Mouse (Mus musculus): Measurements from ENCODE around the gene Ppie. TPM values are rescaled to one million over a fixed set of nuclear protein-coding genes. Genes with fewer than 3 reads are reported as not detected.
"Not testable (repeated sequence)": the region's sequence is repeated elsewhere in the genome, so short reads cannot be mapped to it uniquely, and the experiment has no call there.

The Ppie gene
- polyA plus RNA-seq, 1 experiment from 2014 or later, result 30.9 TPM

DNA sequence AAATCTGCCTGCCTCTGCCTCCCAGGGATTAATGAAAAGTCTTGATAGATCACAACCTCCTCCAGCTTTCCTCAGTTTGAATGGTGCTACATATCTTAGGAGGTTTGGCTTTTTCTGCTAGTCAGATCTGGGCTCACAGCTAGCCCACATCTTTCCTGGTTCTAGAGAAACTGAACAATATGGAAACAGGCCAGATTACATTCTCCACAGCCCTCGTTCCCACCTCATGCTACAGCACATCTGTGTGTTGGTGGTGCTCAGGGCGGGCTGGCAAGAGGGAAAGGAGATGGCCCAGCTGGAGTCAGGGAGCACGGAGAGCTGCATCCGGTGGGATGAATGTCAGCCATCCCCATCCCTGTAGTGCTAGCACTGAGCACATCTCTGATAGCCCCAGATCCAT, 29.0 kb downstream of the Ppie start:
- no peaks in the 10 kb centered on the region for H3K36me3 ChIP-seq (ENCODE audit: control insufficient read depth, insufficient read depth)
- TF ChIP-seq CTCF (IDR thresholded peaks at IDR 0.05; ENCODE audit: low read depth), result no peak
- H3K4me1 ChIP-seq (replicated peaks; ENCODE audit: control insufficient read depth, insufficient read depth, low read length), result no peaks in the 10 kb centered on the region
- H3K4me3 ChIP-seq (ENCODE audit: low read depth, low read length), result no peak overlapping the region
- no peak overlapping the region for H3K4me2 ChIP-seq (replicated peaks; ENCODE audit: low read depth)
- no peaks in the 10 kb centered on the region for H3K9me3 ChIP-seq (ENCODE audit: control insufficient read depth)
- ATAC-seq, result no peak
- WGBS, result 85% methylated on average over 4 of the region's 4 CpGs
- no peak overlapping the region for H3K27ac ChIP-seq (ENCODE audit: low read depth, low read length)
- H3K9ac ChIP-seq (ENCODE audit: low read depth, low read length), result no peak overlapping the region
- peaks cover 4% of the 10 kb centered on the region for H3K27me3 ChIP-seq (replicated peaks; ENCODE audit: control insufficient read depth, insufficient read depth, low read length)

DNA sequence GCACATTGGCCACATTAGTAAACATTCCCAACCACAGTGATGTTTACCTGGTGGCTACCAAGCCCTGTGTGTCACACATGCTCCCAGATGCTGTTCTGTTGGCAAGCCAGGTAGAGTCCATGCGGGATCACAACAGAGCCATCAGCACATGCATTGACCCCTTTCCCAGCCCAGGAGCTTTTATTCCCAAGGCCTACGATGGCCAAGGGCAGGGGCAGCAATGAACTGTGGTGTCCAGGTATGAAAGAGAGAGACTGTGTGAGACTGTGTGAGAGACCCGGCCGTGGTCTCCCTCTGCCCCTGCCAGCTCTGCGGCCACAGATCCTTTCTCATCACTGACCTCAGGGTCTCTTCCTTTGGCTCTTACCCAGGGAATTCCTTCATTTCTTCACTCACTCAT, 31.7 kb downstream of the Ppie start:
- Histone ChIP-seq H3K4me2 (replicated peaks; ENCODE audit: low read depth) (no peak overlapping the region), H3K4me1 (replicated peaks; ENCODE audit: control insufficient read depth, insufficient read depth, low read length) (0 out of 2 replicates have a peak, but pooled peaks cover 3% of the 10 kb centered on the region), H3K36me3 (ENCODE audit: control insufficient read depth, insufficient read depth) (no peaks in the 10 kb centered on the region), H3K4me3 (ENCODE audit: low read depth, low read length) (no peak overlapping the region), H3K27me3 (replicated peaks; ENCODE audit: control insufficient read depth, insufficient read depth, low read length) (peaks cover 21% of the 10 kb centered on the region), H3K9ac (ENCODE audit: low read depth, low read length) (no peak overlapping the region), H3K9me3 (ENCODE audit: control insufficient read depth) (no peaks in the 10 kb centered on the region), H3K27ac (ENCODE audit: low read depth, low read length) (no peak overlapping the region)
- ATAC-seq, result no peak
- TF ChIP-seq CTCF (IDR thresholded peaks at IDR 0.05; ENCODE audit: low read depth), result no peak
- WGBS, result 94% methylated on average over 5 of the region's 5 CpGs

DNA sequence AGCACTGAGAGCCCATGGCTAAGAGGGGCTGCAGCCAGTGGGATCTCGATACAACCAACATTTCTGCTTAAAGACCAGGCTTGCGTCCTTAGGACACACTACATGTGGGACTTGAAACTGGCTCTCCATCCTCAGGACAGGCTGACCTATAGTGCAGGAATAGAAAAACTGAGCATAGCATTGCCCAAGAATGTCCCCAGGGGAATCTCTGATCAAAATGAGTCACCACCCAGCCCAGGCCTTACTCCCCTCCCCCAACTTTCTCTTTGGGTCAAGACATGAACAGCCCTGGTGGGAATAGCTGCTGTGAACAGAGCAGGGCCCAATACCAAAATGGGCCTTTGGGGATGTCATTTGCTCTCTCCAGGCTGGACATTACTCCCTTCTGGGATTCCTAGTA, 32.9 kb downstream of the Ppie start:
- H3K27ac ChIP-seq (ENCODE audit: low read depth, low read length), result no peak overlapping the region
- peaks cover 21% of the 10 kb centered on the region for H3K27me3 ChIP-seq (replicated peaks; ENCODE audit: control insufficient read depth, insufficient read depth, low read length)
- no peak for ATAC-seq
- no peak overlapping the region for H3K9ac ChIP-seq (ENCODE audit: low read depth, low read length)
- no peaks in the 10 kb centered on the region for H3K36me3 ChIP-seq (ENCODE audit: control insufficient read depth, insufficient read depth)
- TF ChIP-seq CTCF (IDR thresholded peaks at IDR 0.05; ENCODE audit: low read depth), result no peak
- H3K9me3 ChIP-seq (ENCODE audit: control insufficient read depth), result no peaks in the 10 kb centered on the region
- 0 out of 2 replicates have a peak, but pooled peaks cover 3% of the 10 kb centered on the region for H3K4me1 ChIP-seq (replicated peaks; ENCODE audit: control insufficient read depth, insufficient read depth, low read length)
- no peak overlapping the region for H3K4me3 ChIP-seq (ENCODE audit: low read depth, low read length)
- 78% methylated on average over 2 of the region's 2 CpGs for WGBS
- H3K4me2 ChIP-seq (replicated peaks; ENCODE audit: low read depth), result no peak overlapping the region

DNA sequence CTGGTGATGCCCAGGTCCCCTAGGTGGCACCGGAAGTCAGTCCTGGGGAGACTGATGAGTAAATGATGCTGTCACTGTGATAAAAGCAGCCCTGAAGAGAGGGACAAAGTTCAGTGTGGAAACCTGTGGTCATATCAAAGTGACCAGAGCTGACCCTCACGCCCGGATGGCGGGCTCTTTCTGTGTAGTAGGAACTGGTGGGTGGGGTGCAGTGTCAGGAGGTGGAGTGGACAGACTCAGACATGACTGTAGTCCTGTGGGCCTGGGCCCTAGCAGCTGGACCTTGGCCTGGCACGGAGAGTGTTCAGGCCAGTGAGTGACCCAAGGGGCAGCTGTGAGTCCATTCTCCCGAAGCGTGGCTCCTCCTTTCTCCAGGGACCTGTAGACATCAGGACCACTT, 33.8 kb downstream of the Ppie start:
- H3K9me3 ChIP-seq (ENCODE audit: control insufficient read depth); H3K27ac ChIP-seq (ENCODE audit: low read depth, low read length); H3K4me1 ChIP-seq (replicated peaks; ENCODE audit: control insufficient read depth, insufficient read depth, low read length); H3K36me3 ChIP-seq (ENCODE audit: control insufficient read depth, insufficient read depth); ATAC-seq; H3K9ac ChIP-seq (ENCODE audit: low read depth, low read length); H3K4me3 ChIP-seq (ENCODE audit: low read depth, low read length); H3K4me2 ChIP-seq (replicated peaks; ENCODE audit: low read depth): not testable (repeated sequence)
- WGBS, result 81% methylated on average over 6 of the region's 7 CpGs
- peaks cover 21% of the 10 kb centered on the region for H3K27me3 ChIP-seq (replicated peaks; ENCODE audit: control insufficient read depth, insufficient read depth, low read length)

DNA sequence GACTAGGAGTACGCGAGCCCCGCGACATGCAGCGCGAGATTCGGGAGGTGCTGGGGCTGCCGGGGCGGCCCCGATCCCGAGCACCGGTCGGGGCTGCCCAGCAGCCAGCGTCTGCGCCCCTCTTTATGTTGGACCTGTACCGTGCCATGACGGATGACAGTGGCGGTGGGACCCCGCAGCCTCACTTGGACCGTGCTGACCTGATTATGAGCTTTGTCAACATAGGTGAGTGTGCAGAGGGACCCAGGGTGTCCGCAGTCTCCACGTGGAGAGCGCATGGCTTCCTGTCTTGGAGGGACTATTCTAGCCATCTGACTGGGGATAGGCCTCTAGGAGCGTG, 34.3 kb downstream of the Ppie start:
- peak; percentile 9; the same call in 1 of the 2 replicates for ATAC-seq
- Histone ChIP-seq H3K27ac (ENCODE audit: low read depth, low read length) (no peak overlapping the region), H3K9me3 (ENCODE audit: control insufficient read depth) (no peaks in the 10 kb centered on the region), H3K27me3 (replicated peaks; ENCODE audit: control insufficient read depth, insufficient read depth, low read length) (peaks cover 21% of the 10 kb centered on the region), H3K4me1 (replicated peaks; ENCODE audit: control insufficient read depth, insufficient read depth, low read length) (0 out of 2 replicates have a peak, but pooled peaks cover 3% of the 10 kb centered on the region), H3K36me3 (ENCODE audit: control insufficient read depth, insufficient read depth) (no peaks in the 10 kb centered on the region), H3K4me2 (replicated peaks; ENCODE audit: low read depth) (peak overlapping the region; percentile 66), H3K9ac (ENCODE audit: low read depth, low read length) (no peak overlapping the region), H3K4me3 (ENCODE audit: low read depth, low read length) (peak overlapping the region; percentile 29)
- TF ChIP-seq CTCF (IDR thresholded peaks at IDR 0.05; ENCODE audit: low read depth), result no peak
- whole genome bisulfite sequencing, result 20% methylated on average over 24 of the region's 24 CpGs

DNA sequence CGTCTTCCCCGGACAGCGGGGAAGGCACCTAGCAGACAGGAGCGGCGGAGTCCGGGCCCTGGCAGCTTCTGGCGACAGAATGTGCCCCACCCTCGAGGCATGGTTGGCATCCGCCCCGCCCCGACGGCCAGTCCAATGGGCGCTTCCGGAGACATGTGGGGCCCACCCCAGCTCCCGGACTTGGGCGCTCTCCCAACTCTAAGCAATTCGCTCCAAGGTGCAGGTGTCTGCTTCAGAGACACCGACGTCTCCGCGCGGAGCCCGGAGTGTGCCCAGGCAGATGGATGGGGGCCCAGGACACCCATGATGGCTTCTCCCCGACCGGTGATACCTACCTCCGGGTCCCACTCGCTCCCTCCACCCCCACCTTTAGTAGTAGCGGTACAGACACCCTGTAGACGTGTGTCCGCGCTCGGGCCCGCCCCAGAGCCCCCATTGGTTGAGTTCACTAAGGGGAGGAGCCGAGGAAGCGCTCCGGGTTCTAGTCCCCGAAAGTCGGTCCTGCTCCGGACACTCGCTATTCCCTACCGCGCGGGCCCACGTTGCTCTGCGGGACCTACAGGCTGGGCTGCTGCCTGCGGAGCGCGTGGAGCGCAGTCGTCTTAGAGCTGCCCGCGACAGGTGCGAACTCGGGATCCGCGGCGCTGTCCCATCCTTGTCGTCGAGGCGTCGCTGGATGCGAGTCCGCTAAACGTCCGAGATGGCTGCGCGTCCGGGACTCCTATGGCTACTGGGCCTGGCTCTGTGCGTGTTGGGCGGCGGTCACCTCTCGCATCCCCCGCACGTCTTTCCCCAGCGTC, 34.9 kb downstream of the Ppie start, which contains the start of gene Bmp8b:
Bmp8b (plus strand) TSS at position 515 of the 800 bp plus-strand sequence.
- Histone ChIP-seq H3K9me3 (ENCODE audit: control insufficient read depth) (no peaks in the 10 kb centered on the region), H3K4me1 (replicated peaks; ENCODE audit: control insufficient read depth, insufficient read depth, low read length) (0 out of 2 replicates have a peak, but pooled peaks cover 3% of the 10 kb centered on the region), H3K9ac (ENCODE audit: low read depth, low read length) (no peak within 1 kb of the TSS), H3K27me3 (replicated peaks; ENCODE audit: control insufficient read depth, insufficient read depth, low read length) (peaks cover 21% of the 10 kb centered on the region), H3K4me2 (replicated peaks; ENCODE audit: low read depth) (peak within 1 kb of the TSS; percentile 66), H3K4me3 (ENCODE audit: low read depth, low read length) (peak within 1 kb of the TSS; percentile 29), H3K27ac (ENCODE audit: low read depth, low read length) (no peak within 1 kb of the TSS), H3K36me3 (ENCODE audit: control insufficient read depth, insufficient read depth) (no peaks in the 10 kb centered on the region)
- ATAC-seq, result peak; percentile 79
- 4% methylated on average over 74 of the region's 75 CpGs for WGBS
- TF ChIP-seq CTCF (IDR thresholded peaks at IDR 0.05; ENCODE audit: low read depth), result no peak
